Mouse (Mus musculus): ENCODE data around the gene Gm8229. TPM values are rescaled to one million over a fixed set of nuclear protein-coding genes. Genes with fewer than 3 reads are reported as not detected.
"Not testable (repeated sequence)": the region's sequence is repeated elsewhere in the genome, so short reads cannot be mapped to it uniquely, and the experiment has no call there.

Gm8229 gene
- not detected in 2 replicates for total RNA-seq (2017)

DNA sequence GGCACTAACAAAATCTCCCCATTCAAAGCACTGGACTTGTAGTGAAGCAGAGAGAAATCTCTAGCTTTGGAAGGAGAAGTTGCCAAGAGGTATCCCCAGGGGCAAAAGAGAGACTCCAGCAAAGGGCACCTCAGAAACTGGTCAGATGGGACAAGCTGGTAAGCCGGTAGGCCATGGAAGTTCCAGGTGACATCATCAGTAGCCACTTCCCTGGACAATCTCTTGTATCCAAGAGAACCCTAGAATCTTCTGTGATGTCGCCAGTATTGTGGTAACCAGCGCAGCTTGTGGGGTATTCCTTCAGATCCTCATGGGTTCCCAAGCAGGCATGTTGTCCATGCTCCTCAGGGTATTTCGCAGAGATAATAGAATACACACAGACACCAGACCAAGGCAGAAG lies at the start of gene Gm8229:
Gm8229 (plus strand) TSS at position 301 of the 400 bp plus-strand sequence.
- ATAC-seq (ENCODE audit: extremely low read depth, insufficient number of reproducible peaks, low FRiP score, poor library complexity, severe bottlenecking) = not testable (repeated sequence)

DNA sequence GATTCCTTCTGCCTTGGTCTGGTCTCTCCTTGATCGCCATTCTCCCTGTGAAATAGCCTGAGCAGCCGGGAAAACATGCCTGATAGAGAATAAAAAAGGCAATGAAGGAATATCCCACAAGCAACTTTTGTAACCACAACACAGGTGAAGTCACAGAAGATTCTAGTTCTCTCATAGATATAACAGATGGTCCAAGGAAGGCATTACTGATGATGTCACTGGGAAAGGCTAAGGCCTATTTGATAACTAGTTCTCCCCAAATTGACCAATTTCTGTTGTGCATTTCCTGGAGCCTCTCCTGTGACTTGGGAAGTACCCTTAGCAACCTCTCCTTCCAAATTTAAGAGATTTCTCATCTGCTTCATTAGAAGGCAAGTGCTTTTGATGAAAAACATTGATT lies 26.7 kb upstream of the Gm8229 start, which contains the start of gene Gm5930:
Gm5930 (minus strand) TSS at position 101 of the 400 bp plus-strand sequence.
- ATAC-seq (ENCODE audit: extremely low read depth, insufficient number of reproducible peaks, low FRiP score, poor library complexity, severe bottlenecking) = not testable (repeated sequence)

DNA sequence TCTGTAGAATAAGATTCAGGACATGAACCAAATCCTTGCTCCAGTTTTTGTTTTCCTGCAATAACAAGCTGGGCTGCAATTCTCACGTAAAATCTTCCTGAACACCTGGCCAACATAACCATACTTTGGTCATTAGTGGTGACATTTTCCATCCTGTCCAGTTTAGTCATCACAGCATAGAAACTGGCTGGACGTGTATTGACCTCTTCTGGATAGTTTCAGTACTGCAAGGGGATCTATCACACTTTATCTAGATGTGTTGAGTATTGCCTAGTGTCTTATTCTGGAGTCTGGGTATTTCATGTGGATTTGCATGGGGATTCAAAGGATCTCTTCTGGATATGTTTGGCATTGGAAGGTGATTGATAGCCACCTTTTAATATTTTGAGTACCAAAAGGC lies 3.7 kb upstream of the Gm8229 start:
- ATAC-seq (ENCODE audit: extremely low read depth, insufficient number of reproducible peaks, low FRiP score, poor library complexity, severe bottlenecking) = not testable (repeated sequence)

DNA sequence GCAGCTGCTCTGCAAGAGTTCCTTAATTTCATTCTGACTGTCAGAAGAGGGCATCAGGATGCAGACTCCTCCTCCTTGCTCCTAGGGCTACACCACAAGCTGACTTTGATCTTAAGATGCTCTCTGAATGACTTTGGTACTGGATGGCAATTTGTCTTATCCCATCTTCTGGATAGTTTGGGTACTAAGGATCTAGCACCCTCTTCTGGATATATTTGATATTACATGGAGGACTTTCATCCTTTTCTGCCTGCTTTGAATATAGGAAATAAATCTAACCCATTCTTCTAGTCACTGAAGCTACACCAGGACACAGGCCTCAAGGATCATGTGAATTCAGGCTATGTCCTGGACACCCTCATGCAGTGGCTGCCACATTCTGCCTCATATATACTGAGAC lies 2.9 kb upstream of the Gm8229 start:
- not testable (repeated sequence) for ATAC-seq (ENCODE audit: extremely low read depth, insufficient number of reproducible peaks, low FRiP score, poor library complexity, severe bottlenecking)

DNA sequence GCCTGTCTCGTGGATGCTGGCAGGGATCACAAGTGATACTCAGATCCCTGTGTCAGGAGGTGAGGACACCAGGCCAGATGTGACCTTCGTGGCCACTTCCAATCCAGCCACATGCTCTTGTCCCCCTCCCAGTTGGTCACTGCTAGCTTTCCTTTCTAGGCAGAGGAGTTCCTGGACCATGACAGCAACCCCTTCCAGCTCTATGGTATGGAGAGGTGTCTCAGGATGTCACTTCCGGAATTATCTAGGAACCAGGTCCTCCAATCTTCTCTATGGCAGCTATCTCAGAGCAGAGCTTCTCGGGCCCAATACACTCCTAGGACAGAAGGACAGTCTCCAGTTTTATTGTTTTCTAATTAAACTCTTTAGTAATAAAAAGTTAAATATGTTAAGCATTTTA lies 19.1 kb downstream of the Gm8229 start:
- not testable (repeated sequence) for ATAC-seq (ENCODE audit: extremely low read depth, insufficient number of reproducible peaks, low FRiP score, poor library complexity, severe bottlenecking)

DNA sequence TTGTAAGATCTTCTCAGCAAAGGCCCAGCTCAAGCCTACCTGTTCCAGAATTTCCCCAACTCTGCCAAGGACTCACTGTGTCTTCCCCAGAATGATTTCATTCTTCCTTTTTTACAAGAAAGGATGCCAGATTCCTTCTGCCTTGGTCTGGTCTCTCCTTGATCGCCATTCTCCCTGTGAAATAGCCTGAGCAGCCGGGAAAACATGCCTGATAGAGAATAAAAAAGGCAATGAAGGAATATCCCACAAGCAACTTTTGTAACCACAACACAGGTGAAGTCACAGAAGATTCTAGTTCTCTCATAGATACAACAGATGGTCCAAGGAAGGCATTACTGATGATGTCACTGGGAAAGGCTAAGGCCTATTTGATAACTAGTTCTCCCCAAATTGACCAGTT lies 45.4 kb downstream of the Gm8229 start, which contains the start of gene Gm3371:
Gm3371 (minus strand) TSS at position 101 of the 400 bp plus-strand sequence.
- not testable (repeated sequence) for ATAC-seq (ENCODE audit: extremely low read depth, insufficient number of reproducible peaks, low FRiP score, poor library complexity, severe bottlenecking)

Other genes starting within 250 kb of the Gm8229 start
- not detected in 2 replicates for gene Gm3327, start 241.5 kb upstream of the Gm8229 start, total RNA-seq (2017)
- not detected in 2 replicates for gene Gm8212, start 167.7 kb upstream of the Gm8229 start, total RNA-seq (2017)
- gene 4930503E14Rik, start 152.1 kb upstream of the Gm8229 start, total RNA-seq (2017) = not detected in 2 replicates
- not detected in 2 replicates for gene Gm8220, start 79.8 kb upstream of the Gm8229 start, total RNA-seq (2017)
- not detected in 2 replicates for gene Gm5930, start 26.8 kb upstream of the Gm8229 start, total RNA-seq (2017)
- gene Gm3371, start 45.3 kb downstream of the Gm8229 start, total RNA-seq (2017) = not detected in 2 replicates
- gene Gm8232, start 68.3 kb downstream of the Gm8229 start, total RNA-seq (2017) = not detected in 2 replicates
- gene BC061237, start 127.1 kb downstream of the Gm8229 start, total RNA-seq (2017) = not detected in 2 replicates
- gene Gm17093, start 152.9 kb downstream of the Gm8229 start, total RNA-seq (2017) = not detected in 2 replicates
- not detected in 2 replicates for gene Gm8247, start 217.8 kb downstream of the Gm8229 start, total RNA-seq (2017)